Mouse (Mus musculus): Measurements from ENCODE around the gene Prkd2.

The Prkd2 gene

GRCm38 (mm10) chr7:16842645-16843063 is at the start of gene Prkd2:
Prkd2 (plus strand) TSS chr7:16842902.
- peak; percentile 93 for DNase-seq (ENCODE audit: extremely low spot score)

- DNase-seq (ENCODE audit: extremely low spot score): no peak
These were observed 49.5 kb upstream of the Prkd2 start for GRCm38 (mm10) chr7:16793010-16793725.

GRCm38 (mm10) chr7:16794886-16795285 is 47.8 kb upstream of the Prkd2 start:
- DNase-seq (ENCODE audit: extremely low spot score): no peak

GRCm38 (mm10) chr7:16804409-16805028 is 38.2 kb upstream of the Prkd2 start:
- DNase-seq (ENCODE audit: extremely low spot score): peak; percentile 55

GRCm38 (mm10) chr7:16807936-16808335 is 34.8 kb upstream of the Prkd2 start:
- DNase-seq (ENCODE audit: extremely low spot score): no peak

- no peak for DNase-seq (ENCODE audit: extremely low spot score)
These were observed 34.1 kb upstream of the Prkd2 start for GRCm38 (mm10) chr7:16808647-16809046.

- peak; percentile 68 for DNase-seq (ENCODE audit: extremely low spot score)
These were observed 33.0 kb upstream of the Prkd2 start for GRCm38 (mm10) chr7:16809739-16810138.

- DNase-seq (ENCODE audit: extremely low spot score): no peak
These were observed 32.2 kb upstream of the Prkd2 start for GRCm38 (mm10) chr7:16810399-16810919.

GRCm38 (mm10) chr7:16810920-16811648 is 31.6 kb upstream of the Prkd2 start:
- DNase-seq (ENCODE audit: extremely low spot score): peak; percentile 54

GRCm38 (mm10) chr7:16811649-16812070 is 31.0 kb upstream of the Prkd2 start:
- no peak for DNase-seq (ENCODE audit: extremely low spot score)

GRCm38 (mm10) chr7:16812505-16812904 is 30.2 kb upstream of the Prkd2 start:
- DNase-seq (ENCODE audit: extremely low spot score): no peak

GRCm38 (mm10) chr7:16815351-16815941 is 27.3 kb upstream of the Prkd2 start, which contains the start of gene Strn4:
Strn4 (plus strand) TSS chr7:16815889.
- DNase-seq (ENCODE audit: extremely low spot score): peak; percentile 56

- peak; percentile 84 for DNase-seq (ENCODE audit: extremely low spot score)
These were observed 26.6 kb upstream of the Prkd2 start for GRCm38 (mm10) chr7:16816078-16816474.

- peak; percentile 59 for DNase-seq (ENCODE audit: extremely low spot score)
These were observed 26.1 kb upstream of the Prkd2 start, which contains the start of gene Fkrp for GRCm38 (mm10) chr7:16816475-16817122. Fkrp (minus strand) TSS chr7:16816732.

GRCm38 (mm10) chr7:16817693-16818092 is 25.0 kb upstream of the Prkd2 start:
- no peak for DNase-seq (ENCODE audit: extremely low spot score)

- DNase-seq (ENCODE audit: extremely low spot score): no peak
These were observed 22.9 kb upstream of the Prkd2 start for GRCm38 (mm10) chr7:16819794-16820193.

- DNase-seq (ENCODE audit: extremely low spot score): no peak
These were observed 22.4 kb upstream of the Prkd2 start for GRCm38 (mm10) chr7:16820271-16820763.

- DNase-seq (ENCODE audit: extremely low spot score): peak; percentile 66
These were observed 21.6 kb upstream of the Prkd2 start for GRCm38 (mm10) chr7:16821091-16821490.

- no peak for DNase-seq (ENCODE audit: extremely low spot score)
These were observed 21.0 kb upstream of the Prkd2 start for GRCm38 (mm10) chr7:16821669-16822101.

- no peak for DNase-seq (ENCODE audit: extremely low spot score)
These were observed 19.0 kb upstream of the Prkd2 start for GRCm38 (mm10) chr7:16823734-16824133.

- no peak for DNase-seq (ENCODE audit: extremely low spot score)
These were observed 16.9 kb upstream of the Prkd2 start for GRCm38 (mm10) chr7:16825785-16826184.

Data from embryo, embryonic 9.5 days (tissue).